Mouse (Mus musculus) midbrain, postnatal 0 days (tissue): ENCODE measurements around the gene Itsn1. TPM values are rescaled to one million over a fixed set of nuclear protein-coding genes. Genes with fewer than 3 reads are reported as not detected.

ENCODE experiments used
- ATAC-seq: fragments of 200-750 bp; cut with Nextera tagmentation; 2 replicates; pipeline ENCODE4 v1.8.0; 2017; ENCODE audit warnings: moderate number of reproducible peaks, mild to moderate bottlenecking, moderate TSS enrichment, moderate library complexity; ENCODE audit not compliant: low FRiP score
- DNase-seq: peaks from one replicate; pipeline ENCODE4 v3.0.0-alpha.2; 2015; ENCODE audit warnings: low spot score
- H3K27ac ChIP-seq: fragments of 300-500 bp; sonication (generic); 2 replicates; pipeline ENCODE4 v1.5.1; 2014; ENCODE audit warnings: low read depth, mild to moderate bottlenecking, low read length, mixed read lengths
- H3K27me3 ChIP-seq: fragments of 300-500 bp; sonication (generic); 2 replicates; pipeline ENCODE4 v1.6.1; 2014; ENCODE audit warnings: low read length, control low read depth, mixed read lengths; ENCODE audit not compliant: insufficient read depth
- H3K36me3 ChIP-seq: fragments of 300-500 bp; sonication (generic); 2 replicates; pipeline ENCODE4 v1.6.1; 2014; ENCODE audit warnings: low read length, control low read depth, mixed read lengths; ENCODE audit not compliant: insufficient read depth
- H3K4me1 ChIP-seq: fragments of 300-500 bp; sonication (generic); 2 replicates; pipeline ENCODE4 v1.6.1; 2014; ENCODE audit warnings: mild to moderate bottlenecking, control low read depth, antibody characterized with exemption, low read length, mixed read lengths; ENCODE audit not compliant: insufficient read depth
- H3K4me2 ChIP-seq: fragments of 300-500 bp; sonication (generic); 2 replicates; pipeline ENCODE4 v1.6.1; 2014; ENCODE audit warnings: low read depth, mild to moderate bottlenecking, low read length, mixed read lengths; ENCODE audit not compliant: poor library complexity, severe bottlenecking
- H3K4me3 ChIP-seq: fragments of 300-500 bp; sonication (generic); 2 replicates; pipeline ENCODE4 v1.5.1; 2014; ENCODE audit warnings: low read depth, mild to moderate bottlenecking, low read length, moderate library complexity
- H3K9ac ChIP-seq: fragments of 300-500 bp; sonication (generic); replicated peaks from 2 replicates; pipeline ENCODE4 v1.6.1; 2014; ENCODE audit warnings: mild to moderate bottlenecking, low read length, moderate library complexity, mixed read lengths; ENCODE audit not compliant: poor library complexity, severe bottlenecking
- H3K9me3 ChIP-seq: fragments of 300-500 bp; sonication (generic); 2 replicates; pipeline ENCODE4 v1.6.1; 2016; ENCODE audit warnings: low read length, control low read depth
- CTCF ChIP-seq: IDR thresholded peaks from 2 replicates; pipeline ENCODE4 v1.5.1; 2016; ENCODE audit warnings: antibody characterized with exemption, mild to moderate bottlenecking
- WGBS: fragments of 180-500 bp; shearing (Covaris S2); extraction: QIAGEN DNeasy Blood & Tissue Kit; methylation state at CpG from one replicate; pipeline ENCODE4 v1.1.7; 2014; 5-methylcytosine and 5-hydroxymethylcytosine counted together
- polyA plus RNA-seq: library from polyadenylated mRNA; unstranded; fragments of >200 nt; fragmentation: Nextera tagmentation; extraction: Ambion mirVana; gene quantifications from 2 replicates; pipeline ENCODE4 v1.2.1, GENCODE M21; 2015
- total RNA-seq: library from RNA; depleted of rRNA; stranded (reverse); fragments of >200 nt; gene quantifications from 2 replicates; pipeline ENCODE4 v1.2.3, GENCODE M21; 2014

Itsn1 gene
- total and polyA plus RNA-seq, 2 experiments from 2014 or later = 34.0 to 78.7 TPM

GRCm38 (mm10) chr16:91789728-91790127 lies 60.6 kb downstream of the Itsn1 start:
- no peaks in the 10 kb centered on the region for H3K27me3 ChIP-seq

GRCm38 (mm10) chr16:91792477-91793196 lies 63.6 kb downstream of the Itsn1 start:
- no peaks in the 10 kb centered on the region; the same call in 1 of the 2 replicates for H3K4me1 ChIP-seq
- ATAC-seq (no peak), DNase-seq (no peak)
- no peak overlapping the region for H3K27ac ChIP-seq
- H3K9ac ChIP-seq = no peak overlapping the region
- no peak overlapping the region for H3K4me2 ChIP-seq
- H3K4me3 ChIP-seq = no peak overlapping the region
- H3K27me3 ChIP-seq = no peaks in the 10 kb centered on the region
- TF ChIP-seq CTCF = no peak
- H3K36me3 ChIP-seq = peaks cover 5% of the 10 kb centered on the region; the same call in 1 of the 2 replicates
- no peaks in the 10 kb centered on the region for H3K9me3 ChIP-seq
- WGBS = 87% methylated on average over 8 of the region's 8 CpGs

More at GRCm38 (mm10) chr16:91789728-91790127, 60.6 kb downstream of the Itsn1 start:
- H3K4me3 ChIP-seq = no peak overlapping the region
- H3K9ac ChIP-seq = no peak overlapping the region
- no peak overlapping the region for H3K27ac ChIP-seq
- no peaks in the 10 kb centered on the region for H3K9me3 ChIP-seq
- peaks cover 10% of the 10 kb centered on the region for H3K36me3 ChIP-seq
- ATAC-seq (no peak), DNase-seq (no peak)
- 82% methylated on average over 6 of the region's 6 CpGs for WGBS
- no peaks in the 10 kb centered on the region; the same call in 1 of the 2 replicates for H3K4me1 ChIP-seq
- no peak overlapping the region for H3K4me2 ChIP-seq
- no peak for TF ChIP-seq CTCF

- WGBS = 93% methylated on average over 13 of the region's 13 CpGs
- Histone ChIP-seq H3K4me2 (no peak overlapping the region), H3K36me3 (peaks cover 5% of the 10 kb centered on the region; the same call in 1 of the 2 replicates), H3K27ac (no peak overlapping the region), H3K4me1 (no peaks in the 10 kb centered on the region; the same call in 1 of the 2 replicates), H3K27me3 (no peaks in the 10 kb centered on the region), H3K4me3 (no peak overlapping the region), H3K9me3 (no peaks in the 10 kb centered on the region), H3K9ac (no peak overlapping the region)
- ATAC-seq (no peak), DNase-seq (no peak)
- no peak for TF ChIP-seq CTCF
These were observed 64.6 kb downstream of the Itsn1 start for GRCm38 (mm10) chr16:91793507-91794278.

GRCm38 (mm10) chr16:91794306-91794705 lies 65.2 kb downstream of the Itsn1 start:
- Histone ChIP-seq H3K27ac (no peak overlapping the region), H3K27me3 (no peaks in the 10 kb centered on the region), H3K4me2 (no peak overlapping the region), H3K36me3 (peaks cover 5% of the 10 kb centered on the region; the same call in 1 of the 2 replicates), H3K9ac (no peak overlapping the region), H3K9me3 (no peaks in the 10 kb centered on the region), H3K4me1 (no peaks in the 10 kb centered on the region; the same call in 1 of the 2 replicates), H3K4me3 (no peak overlapping the region)
- TF ChIP-seq CTCF = no peak
- WGBS = 93% methylated on average over 7 of the region's 7 CpGs
- ATAC-seq (no peak), DNase-seq (no peak)

GRCm38 (mm10) chr16:91795044-91795443 lies 66.0 kb downstream of the Itsn1 start:
- no peak overlapping the region for H3K9ac ChIP-seq
- 96% methylated on average over 2 of the region's 2 CpGs for WGBS
- H3K27ac ChIP-seq = no peak overlapping the region
- peaks cover 5% of the 10 kb centered on the region; the same call in 1 of the 2 replicates for H3K36me3 ChIP-seq
- H3K9me3 ChIP-seq = no peaks in the 10 kb centered on the region
- no peak overlapping the region for H3K4me2 ChIP-seq
- no peaks in the 10 kb centered on the region for H3K27me3 ChIP-seq
- H3K4me1 ChIP-seq = no peaks in the 10 kb centered on the region; the same call in 1 of the 2 replicates
- no peak for TF ChIP-seq CTCF
- DNase-seq = no peak
- H3K4me3 ChIP-seq = no peak overlapping the region
- ATAC-seq = no peak

GRCm38 (mm10) chr16:91795606-91796005 lies 66.5 kb downstream of the Itsn1 start:
- no peak for TF ChIP-seq CTCF
- H3K27me3 ChIP-seq = no peaks in the 10 kb centered on the region
- no peak overlapping the region for H3K27ac ChIP-seq
- WGBS = 97% methylated on average over 9 of the region's 9 CpGs
- H3K4me1 ChIP-seq = no peaks in the 10 kb centered on the region
- ATAC-seq = no peak
- no peak overlapping the region for H3K9ac ChIP-seq
- no peak overlapping the region for H3K4me2 ChIP-seq
- DNase-seq = no peak
- H3K4me3 ChIP-seq = no peak overlapping the region
- H3K36me3 ChIP-seq = peaks cover 5% of the 10 kb centered on the region; the same call in 1 of the 2 replicates
- H3K9me3 ChIP-seq = no peaks in the 10 kb centered on the region
